Mouse (Mus musculus): ENCODE data around the gene Gtse1. TPM values are rescaled to one million over a fixed set of nuclear protein-coding genes. Genes with fewer than 3 reads are reported as not detected.
"Not testable (repeated sequence)": the region's sequence is repeated elsewhere in the genome, so short reads cannot be mapped to it uniquely, and the experiment has no call there.

The Gtse1 gene
- 10 to 100 TPM in 1 of 3 experiments, 1 to 10 TPM in 2; 2.5 to 20.7 (median 2.9) TPM for polyA plus RNA-seq (2017; shearing (Covaris generic))

GRCm38 (mm10) chr15:85859490-85860031, at the start of gene Gtse1:
Gene Gtse1 (plus strand): TSS chr15:85859745.
- ATAC-seq, result peak; percentile 100

GRCm38 (mm10) chr15:85810462-85810805, 49.1 kb upstream of the Gtse1 start:
- ATAC-seq, result no peak

- peak; percentile 67 for ATAC-seq
These were observed 48.6 kb upstream of the Gtse1 start for GRCm38 (mm10) chr15:85810806-85811521.

GRCm38 (mm10) chr15:85811535-85812277, 47.8 kb upstream of the Gtse1 start, which contains the start of gene Cdpf1:
Gene Cdpf1 (minus strand): TSS chr15:85811697.
- peak; percentile 94 for ATAC-seq

GRCm38 (mm10) chr15:85813428-85813827, 46.1 kb upstream of the Gtse1 start:
- no peak for ATAC-seq

DNA sequence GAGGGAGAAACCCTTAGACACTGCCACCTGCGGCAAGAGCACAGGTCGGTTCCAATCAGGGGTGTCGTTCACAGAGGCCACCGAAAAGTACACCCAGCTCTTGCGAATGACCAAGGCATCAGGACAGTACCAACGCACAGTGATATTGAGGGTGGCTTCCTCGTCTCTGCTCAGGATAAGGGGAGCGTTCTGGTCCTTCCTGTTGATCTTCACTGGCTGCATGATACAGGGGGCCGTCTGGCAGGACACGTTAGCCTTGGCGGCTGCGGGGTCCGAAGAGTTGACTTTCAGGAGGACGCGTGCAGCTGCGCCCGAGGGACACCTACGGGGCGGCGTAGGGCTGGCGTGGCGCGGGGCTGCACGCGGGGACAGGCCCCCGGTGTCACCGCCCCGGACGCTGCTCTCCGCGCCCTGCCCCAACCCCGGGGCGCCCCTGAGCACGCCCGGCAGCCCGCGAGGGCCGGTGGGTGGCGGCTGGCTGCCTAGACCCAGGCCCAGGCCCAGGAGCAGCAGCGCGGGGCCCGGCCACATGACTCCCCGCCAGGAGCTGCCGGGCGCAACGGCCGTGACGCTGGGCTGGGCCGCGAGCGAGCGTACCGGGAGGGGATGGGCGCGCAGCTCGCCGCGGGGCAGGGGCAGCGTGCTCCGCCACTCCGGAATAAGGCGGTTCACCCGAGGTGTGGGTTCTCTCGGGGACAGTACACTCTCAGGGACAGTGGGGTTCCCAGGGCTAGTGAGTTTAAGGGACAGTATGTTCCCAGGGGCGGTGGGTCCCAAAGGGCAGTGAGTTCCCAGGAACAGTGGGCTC, 38.1 kb upstream of the Gtse1 start, which contains the start of gene Pkdrej:
Gene Pkdrej (minus strand): TSS at position 532 of the 808 bp plus-strand sequence.
- ATAC-seq, result no peak

- no peak for ATAC-seq
These were observed 37.6 kb upstream of the Gtse1 start for GRCm38 (mm10) chr15:85822011-85822359.

GRCm38 (mm10) chr15:85826676-85827075, 32.9 kb upstream of the Gtse1 start:
- no peak for ATAC-seq

DNA sequence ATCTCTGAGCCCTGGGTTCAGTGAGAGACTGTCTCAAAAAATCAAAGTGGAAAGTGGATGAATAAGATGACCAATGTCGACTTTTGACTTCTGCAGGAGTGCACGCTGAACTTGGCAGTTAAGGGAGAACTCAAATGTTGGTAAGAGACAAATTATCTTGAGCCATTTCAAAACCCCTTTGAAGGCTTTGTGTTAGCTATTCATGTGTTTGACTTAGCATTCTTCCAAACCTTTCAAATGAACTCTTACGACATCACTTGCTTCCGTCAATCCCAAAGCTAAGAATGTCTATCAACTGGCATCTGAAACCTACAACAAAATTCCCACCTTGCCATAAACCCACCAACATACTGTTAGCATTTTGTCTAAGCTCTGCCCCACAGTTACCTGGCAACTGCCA, 31.5 kb upstream of the Gtse1 start:
- ATAC-seq, result no peak

DNA sequence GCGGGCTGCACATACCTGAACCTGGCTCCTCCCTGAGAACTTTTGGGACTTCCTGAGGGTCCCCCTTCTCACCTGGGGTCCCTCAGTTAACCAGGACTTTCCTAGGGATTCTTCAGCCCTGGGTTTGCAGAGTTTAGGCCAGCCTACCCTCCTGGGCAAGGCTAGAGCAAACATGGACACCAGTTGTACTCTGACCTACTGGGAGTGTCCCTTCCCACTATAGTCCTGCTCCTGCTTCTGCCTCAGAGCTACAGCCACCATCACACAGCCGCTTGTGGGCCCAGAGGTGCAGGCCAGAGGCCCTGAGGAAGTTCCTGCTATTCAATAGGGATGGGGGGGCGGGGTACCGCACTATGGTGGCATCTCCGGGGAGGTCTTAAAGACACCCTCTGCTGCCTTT, 30.1 kb upstream of the Gtse1 start:
- ATAC-seq, result no peak

GRCm38 (mm10) chr15:85831954-85832590, 27.5 kb upstream of the Gtse1 start, which contains the start of gene Ttc38:
Gene Ttc38 (plus strand): TSS chr15:85832306.
- peak; percentile 94 for ATAC-seq

- no peak for ATAC-seq
These were observed 26.9 kb upstream of the Gtse1 start for GRCm38 (mm10) chr15:85832599-85832998.

DNA sequence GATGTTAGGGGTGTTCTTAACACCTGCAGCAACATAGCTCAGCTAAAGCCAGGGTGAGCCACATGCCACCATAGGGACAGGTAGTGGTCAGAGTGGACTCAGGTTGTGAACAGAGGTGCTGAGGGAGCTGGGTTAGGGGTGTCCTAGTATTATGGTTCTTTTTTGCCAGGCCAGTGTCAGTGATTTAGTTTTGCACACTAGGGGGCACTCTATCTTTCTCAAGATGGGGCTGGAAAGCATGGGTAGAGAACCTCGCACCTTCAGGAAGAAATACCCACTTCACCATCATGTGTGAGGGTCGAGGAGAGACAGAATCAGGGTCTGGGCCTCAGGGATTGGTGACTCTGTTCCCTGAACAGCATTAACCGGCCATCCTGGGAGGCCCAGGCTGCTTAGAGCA, 24.2 kb upstream of the Gtse1 start:
- ATAC-seq, result no peak

DNA sequence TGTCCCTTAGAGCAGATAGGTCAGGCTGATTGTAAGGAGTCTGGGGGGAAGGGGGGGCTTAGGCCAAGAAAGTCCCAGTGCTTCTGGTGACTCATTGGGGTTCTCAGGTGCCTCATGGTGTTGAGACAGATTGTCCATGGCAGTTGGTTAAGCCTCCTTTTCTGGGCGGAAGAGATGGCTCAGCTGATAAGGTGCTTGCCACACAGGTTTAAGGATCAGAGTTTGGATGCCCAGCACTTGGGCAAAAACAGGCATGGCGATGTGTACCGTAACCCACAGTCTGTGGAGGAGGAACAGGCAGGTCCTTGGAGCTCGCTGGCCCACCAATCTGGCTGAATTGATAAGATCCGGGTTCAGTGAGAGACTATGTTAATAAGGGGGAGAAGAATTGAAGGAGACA, 22.7 kb upstream of the Gtse1 start:
- ATAC-seq, result no peak

- no peak for ATAC-seq
These were observed 18.6 kb upstream of the Gtse1 start for GRCm38 (mm10) chr15:85840983-85841382.

- no peak for ATAC-seq
These were observed 17.7 kb upstream of the Gtse1 start for GRCm38 (mm10) chr15:85841796-85842360.

DNA sequence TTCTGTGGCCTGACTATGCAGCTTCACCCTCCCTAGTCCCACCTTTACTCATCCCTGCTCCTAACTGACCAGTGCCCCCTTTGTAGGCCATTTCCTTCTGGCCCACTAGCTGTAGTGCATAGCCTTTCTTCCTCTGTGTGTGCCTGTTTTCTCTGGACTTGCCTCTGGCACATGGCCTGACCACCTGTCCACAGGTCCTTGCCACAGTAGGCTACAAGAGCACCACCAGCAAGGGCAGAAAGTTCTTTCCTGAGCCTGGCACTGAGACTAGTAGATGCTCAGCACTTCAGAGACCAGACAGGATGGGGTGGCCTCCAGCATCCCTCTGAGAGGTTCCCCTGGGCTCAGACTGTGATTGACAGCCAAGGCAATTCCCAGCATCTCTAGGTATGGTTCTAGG, 14.5 kb upstream of the Gtse1 start:
- no peak for ATAC-seq

- ATAC-seq, result no peak
These were observed 7.7 kb upstream of the Gtse1 start for GRCm38 (mm10) chr15:85851656-85852392.

DNA sequence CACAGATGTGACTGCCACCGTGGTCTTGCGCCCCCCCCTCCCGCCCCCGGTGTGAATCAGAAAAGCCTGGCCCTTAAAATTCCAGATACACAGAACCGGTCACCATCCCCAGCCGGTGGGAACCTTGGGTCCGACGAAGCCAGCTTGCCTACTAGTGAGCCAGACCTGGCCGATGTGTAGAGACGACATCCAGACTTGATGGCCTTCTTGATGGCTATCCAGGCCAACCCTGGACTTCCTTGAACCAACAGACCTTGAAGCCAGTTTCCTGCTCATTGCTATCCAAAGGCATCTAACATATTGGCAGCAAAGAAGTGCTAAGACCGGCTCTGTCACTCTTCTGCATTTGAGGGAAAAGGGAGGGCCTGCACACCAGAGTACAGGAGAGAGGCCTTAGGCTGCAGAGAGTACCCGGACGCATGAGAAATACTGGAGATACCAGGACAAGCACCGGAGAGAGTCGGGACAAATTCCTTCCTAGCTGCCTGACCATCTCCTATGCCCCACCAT, 510 bp upstream of the Gtse1 start:
- peak; percentile 30 for ATAC-seq

DNA sequence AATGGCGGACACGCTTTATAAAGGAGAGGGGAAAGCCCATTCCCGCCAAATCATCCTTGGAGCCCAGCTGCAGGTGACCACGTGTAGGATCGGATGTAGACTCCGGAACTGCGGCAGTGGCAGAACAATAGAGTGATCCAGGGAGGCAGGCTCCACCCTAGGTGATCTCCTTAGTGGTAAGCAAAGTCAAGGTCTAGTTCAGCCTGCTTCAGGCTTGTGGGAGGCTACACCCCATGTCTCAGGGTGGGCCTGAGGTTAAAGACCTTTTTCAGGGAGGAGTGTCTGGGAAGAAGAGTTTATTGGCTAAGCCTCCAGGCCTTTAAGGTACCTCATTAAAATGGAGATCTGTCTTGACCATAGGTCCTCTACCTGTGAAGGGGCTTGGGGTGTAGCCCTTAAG, 6.4 kb downstream of the Gtse1 start:
- not testable (repeated sequence) for ATAC-seq

DNA sequence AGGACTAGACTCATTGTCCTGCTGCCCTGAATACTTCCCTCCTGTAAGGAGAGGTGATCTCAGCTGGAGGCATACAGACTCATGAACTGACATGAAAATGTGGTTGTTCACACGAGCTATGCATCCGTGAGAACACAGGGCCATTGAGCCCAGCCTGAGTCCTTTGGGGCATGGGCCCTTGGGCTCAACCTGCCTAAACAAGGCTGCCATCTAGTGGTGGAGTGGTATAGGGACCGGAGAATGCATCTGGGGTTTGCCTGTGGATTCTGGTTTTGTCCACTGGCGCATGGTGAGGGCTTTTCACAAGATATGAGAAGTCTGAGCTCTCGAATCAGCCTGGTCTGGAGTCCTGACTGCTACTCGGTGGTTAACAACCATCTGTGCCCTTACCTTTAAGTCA, 8.2 kb downstream of the Gtse1 start:
- ATAC-seq, result peak; percentile 86
